Mouse (Mus musculus) liver, postnatal 0 days (tissue): Measurements from ENCODE around the gene Sfta2.

Experiments used
- CTCF ChIP-seq: sonication (generic); IDR thresholded peaks from 2 replicates; pipeline ENCODE4 v1.5.1; 2016; ENCODE audit warnings: antibody characterized with exemption, low read depth
- EP300 ChIP-seq: IDR thresholded peaks from 2 replicates; pipeline ENCODE4 v1.6.1; 2016; ENCODE audit warnings: antibody characterized with exemption, low read depth, mild to moderate bottlenecking

DNA sequence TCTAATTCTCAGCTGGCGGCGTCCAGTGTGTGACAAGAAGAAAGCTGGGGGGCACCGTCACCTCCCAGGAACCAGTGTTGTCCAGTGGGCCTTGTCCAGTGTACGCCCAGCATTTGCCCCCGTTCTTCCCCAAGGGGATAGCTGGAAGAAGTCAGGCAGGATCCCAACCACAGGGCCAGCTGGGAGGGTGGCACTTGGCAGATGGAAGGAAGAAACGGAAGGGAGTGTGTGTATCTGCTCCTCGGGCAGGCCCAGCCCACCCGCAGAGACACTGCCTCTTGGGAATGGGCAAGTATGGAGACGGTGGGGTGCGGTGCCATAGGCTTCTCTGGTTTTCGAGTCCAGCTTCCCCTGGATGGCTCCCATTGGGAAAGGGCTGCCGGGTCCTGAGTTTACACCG, 80.6 kb downstream of the Sfta2 start:
- TF ChIP-seq CTCF (no peak), EP300 (no peak)
